Mouse (Mus musculus) forebrain, embryonic 14.5 days (tissue): Measurements from ENCODE around the gene Snx29. TPM values are rescaled to one million over a fixed set of nuclear protein-coding genes. Genes with fewer than 3 reads are reported as not detected.
A peak's percentile ranks its signal among the peaks of the same experiment; 100 is the strongest.

Experiments used
- ATAC-seq: fragments of 200-750 bp; cut with Nextera tagmentation; 2 replicates; pipeline ENCODE4 v1.8.0; 2017; ENCODE audit warnings: mild to moderate bottlenecking, moderate library complexity
- DNase-seq: peaks from one replicate; pipeline ENCODE4 v3.0.0-alpha.2; 2015; ENCODE audit warnings: low spot score
- H3K27ac ChIP-seq: fragments of 300-500 bp; sonication (generic); 2 replicates; pipeline ENCODE4 v1.5.1; 2014; ENCODE audit warnings: low read depth, mild to moderate bottlenecking, control low read depth, low read length, moderate library complexity
- H3K27me3 ChIP-seq: fragments of 300-500 bp; sonication (generic); replicated peaks from 2 replicates; pipeline ENCODE4 v1.6.1; 2014; ENCODE audit warnings: low read length, control low read depth, mixed read lengths; ENCODE audit not compliant: control insufficient read depth, insufficient read depth
- H3K36me3 ChIP-seq: fragments of 300-500 bp; sonication (generic); 2 replicates; pipeline ENCODE4 v1.6.1; 2014; ENCODE audit warnings: low read length, control low read depth; ENCODE audit not compliant: control insufficient read depth, insufficient read depth
- H3K4me1 ChIP-seq: fragments of 300-500 bp; sonication (generic); 2 replicates; pipeline ENCODE4 v1.6.1; 2014; ENCODE audit warnings: antibody characterized with exemption, low read length, control low read depth; ENCODE audit not compliant: control insufficient read depth, insufficient read depth
- H3K4me2 ChIP-seq: fragments of 300-500 bp; sonication (generic); 2 replicates; pipeline ENCODE4 v1.6.1; 2014; ENCODE audit warnings: mild to moderate bottlenecking, control low read depth, low read length
- H3K4me3 ChIP-seq: fragments of 300-500 bp; sonication (generic); 2 replicates; pipeline ENCODE4 v1.5.1; 2014; ENCODE audit warnings: low read depth, low read length, control low read depth
- H3K9ac ChIP-seq: fragments of 300-500 bp; sonication (generic); 2 replicates; pipeline ENCODE4 v1.6.1; 2014; ENCODE audit warnings: mild to moderate bottlenecking, low read length, control low read depth, moderate library complexity
- H3K9me3 ChIP-seq: fragments of 300-500 bp; sonication (generic); replicated peaks from 2 replicates; pipeline ENCODE4 v1.6.1; 2016; ENCODE audit warnings: low read length, control low read depth, mixed read lengths; ENCODE audit not compliant: control insufficient read depth
- WGBS: fragments of 180-500 bp; shearing (Covaris S2); extraction: QIAGEN DNeasy Blood & Tissue Kit; methylation state at CpG from one replicate; pipeline ENCODE4 v1.1.7; 2014; 5-methylcytosine and 5-hydroxymethylcytosine counted together
- polyA plus RNA-seq: library from polyadenylated mRNA; unstranded; fragments of >200 nt; fragmentation: Nextera tagmentation; extraction: Ambion mirVana; gene quantifications from 2 replicates; pipeline ENCODE4 v1.2.1, GENCODE M21; 2014

The Snx29 gene
- polyA plus RNA-seq, 1 experiment from 2014 or later: 3.8 TPM

DNA sequence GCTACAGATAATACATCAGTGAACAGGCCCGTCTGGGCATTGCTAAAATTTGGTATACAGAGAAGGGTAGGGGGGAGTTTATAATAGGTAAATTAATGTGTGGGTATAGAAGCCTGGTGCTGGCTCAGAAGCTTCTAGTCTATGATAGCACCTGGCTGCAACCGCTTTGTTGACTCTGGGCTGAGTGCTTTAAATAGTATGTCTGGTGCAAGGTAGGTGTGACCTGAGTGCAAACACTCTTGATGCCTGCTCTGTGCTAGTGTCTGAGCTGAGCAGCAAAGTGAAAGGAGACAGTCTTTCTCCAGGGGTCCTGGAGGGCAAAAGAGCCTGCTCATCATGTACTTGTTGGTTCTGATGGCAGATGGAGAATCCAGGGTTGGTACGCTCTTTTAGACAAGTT, 150.8 kb downstream of the Snx29 start:
- Histone ChIP-seq H3K36me3 (0 out of 2 replicates have a peak, but pooled peaks cover 2% of the 10 kb centered on the region), H3K27me3 (no peaks in the 10 kb centered on the region), H3K9ac (no peak overlapping the region), H3K4me3 (no peak overlapping the region), H3K27ac (no peak overlapping the region), H3K4me1 (no peaks in the 10 kb centered on the region), H3K4me2 (no peak overlapping the region), H3K9me3 (no peaks in the 10 kb centered on the region)
- DNase-seq (no peak), ATAC-seq (no peak)
- 88% methylated on average over 3 of the region's 3 CpGs for WGBS

DNA sequence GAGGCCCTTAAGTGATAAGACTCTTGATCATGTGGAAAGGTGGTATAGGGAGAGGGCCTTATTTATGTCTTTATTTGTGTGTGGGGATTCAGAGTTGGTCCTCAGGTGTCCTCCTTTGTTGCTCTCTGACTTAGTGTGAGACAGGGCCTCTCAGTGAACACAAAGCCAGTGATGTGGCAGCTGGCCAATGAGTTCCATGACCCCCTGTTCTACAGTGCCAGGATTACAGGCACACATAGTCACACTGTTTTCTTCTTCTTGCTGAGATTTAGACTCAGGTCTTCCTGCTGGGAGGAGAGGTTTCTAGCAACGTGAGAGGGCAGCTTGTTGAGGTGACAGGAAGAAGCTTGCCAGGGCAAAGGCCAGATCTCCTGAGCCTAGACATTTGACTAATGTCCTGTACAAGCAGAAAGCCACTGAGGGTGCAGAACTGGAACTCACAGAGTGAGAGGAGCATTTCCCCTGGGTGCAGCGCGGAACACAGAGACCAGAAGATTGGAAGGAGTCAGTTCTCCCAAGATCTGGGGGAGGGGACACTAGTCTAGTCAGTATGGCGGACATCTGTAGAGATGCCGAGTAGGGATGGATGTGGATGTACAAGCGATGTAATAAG, 151.3 kb downstream of the Snx29 start:
- Histone ChIP-seq H3K9me3 (no peaks in the 10 kb centered on the region), H3K27me3 (no peaks in the 10 kb centered on the region), H3K4me2 (no peak overlapping the region), H3K4me3 (no peak overlapping the region), H3K9ac (no peak overlapping the region), H3K36me3 (0 out of 2 replicates have a peak, but pooled peaks cover 2% of the 10 kb centered on the region), H3K27ac (no peak overlapping the region), H3K4me1 (no peaks in the 10 kb centered on the region)
- ATAC-seq (no peak), DNase-seq (peak; percentile 8)
- WGBS: 78% methylated on average over 6 of the region's 6 CpGs

DNA sequence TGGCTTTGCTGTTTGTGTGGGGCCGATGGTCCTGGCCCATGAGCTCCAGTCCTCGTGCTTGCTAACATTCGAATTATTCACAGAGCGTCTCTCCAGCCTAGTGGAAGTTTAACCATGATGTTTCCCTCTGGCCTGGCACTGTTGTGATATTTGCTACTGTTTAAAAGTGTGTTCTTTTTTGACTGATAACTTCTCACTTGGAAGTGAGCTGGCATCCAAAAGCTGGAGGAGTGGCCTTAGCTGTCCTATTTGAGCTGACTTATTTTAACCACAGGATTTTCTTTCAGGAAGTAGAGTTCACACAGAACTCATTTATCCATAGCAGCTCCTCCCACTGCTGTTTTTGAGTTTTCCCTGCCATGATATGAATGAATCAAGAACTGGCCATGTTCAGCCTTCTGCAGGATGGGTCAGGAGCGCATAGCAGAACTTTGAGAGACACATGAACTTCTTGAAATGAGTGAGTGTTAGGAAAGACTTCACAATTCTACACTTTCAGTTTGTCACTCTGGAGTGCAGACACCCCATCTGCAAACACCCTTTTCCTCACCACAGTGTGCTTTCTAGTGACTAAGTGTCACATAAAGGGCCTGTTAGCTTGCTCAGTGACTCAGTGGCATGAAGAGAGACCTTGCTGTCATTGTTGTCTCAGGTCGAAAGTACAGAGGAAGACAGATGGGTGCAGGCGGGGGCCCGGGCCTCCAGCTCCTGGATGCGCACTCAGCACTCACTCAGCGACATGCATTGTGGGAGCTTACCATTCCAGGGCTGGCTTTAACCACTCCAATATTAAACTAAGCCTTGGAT, 152.6 kb downstream of the Snx29 start:
- no peaks in the 10 kb centered on the region for H3K4me1 ChIP-seq
- H3K9me3 ChIP-seq: no peaks in the 10 kb centered on the region
- H3K4me2 ChIP-seq: no peak overlapping the region
- no peak overlapping the region for H3K4me3 ChIP-seq
- no peak overlapping the region for H3K27ac ChIP-seq
- DNase-seq (no peak), ATAC-seq (no peak)
- no peaks in the 10 kb centered on the region for H3K27me3 ChIP-seq
- H3K9ac ChIP-seq: no peak overlapping the region
- H3K36me3 ChIP-seq: 0 out of 2 replicates have a peak, but pooled peaks cover 2% of the 10 kb centered on the region
- 91% methylated on average over 10 of the region's 10 CpGs for WGBS

DNA sequence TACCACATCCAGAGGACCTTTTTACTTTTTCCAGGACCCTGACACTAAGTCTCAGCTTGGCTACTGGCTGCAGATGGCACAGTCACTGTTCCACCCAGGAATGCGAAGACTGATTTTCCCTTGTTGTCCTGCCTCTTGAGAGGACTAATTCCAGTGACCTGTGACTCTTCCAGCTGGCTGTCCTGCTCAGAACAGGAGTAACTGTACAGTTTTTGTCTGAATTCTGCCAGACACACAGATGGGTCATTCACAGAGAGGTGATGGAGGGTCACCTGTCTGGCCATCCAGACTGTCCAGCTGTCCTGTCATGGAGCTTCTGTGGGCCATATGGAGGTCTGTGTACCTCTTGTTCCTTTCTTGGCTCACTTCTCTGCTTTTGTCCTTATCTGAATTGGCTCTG, 153.6 kb downstream of the Snx29 start:
- H3K9me3 ChIP-seq: no peaks in the 10 kb centered on the region
- 89% methylated on average over 1 of the region's 1 CpGs for WGBS
- no peaks in the 10 kb centered on the region for H3K4me1 ChIP-seq
- no peaks in the 10 kb centered on the region for H3K36me3 ChIP-seq
- DNase-seq: no peak
- H3K27me3 ChIP-seq: no peaks in the 10 kb centered on the region
- H3K4me2 ChIP-seq: no peak overlapping the region
- H3K4me3 ChIP-seq: no peak overlapping the region
- H3K9ac ChIP-seq: no peak overlapping the region
- no peak for ATAC-seq
- no peak overlapping the region for H3K27ac ChIP-seq

DNA sequence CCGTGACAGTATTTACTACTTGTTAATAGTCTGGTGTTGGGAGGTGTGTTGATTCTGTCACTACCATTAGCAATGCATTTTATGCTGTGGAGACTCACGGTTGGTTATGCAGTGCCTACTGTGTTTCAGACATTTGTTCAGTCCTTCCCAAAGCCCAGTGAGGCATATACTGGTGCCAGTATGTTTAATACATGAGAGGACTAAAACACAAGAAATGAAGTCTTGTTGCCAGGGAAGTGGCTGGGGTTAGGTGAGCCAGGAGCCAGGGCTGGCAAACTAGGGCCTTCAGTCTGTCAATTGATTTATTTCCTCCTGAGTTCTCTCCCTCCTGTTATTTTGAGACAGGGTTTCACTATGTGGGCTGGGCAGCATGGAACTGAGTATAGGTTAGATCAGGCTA, 154.3 kb downstream of the Snx29 start:
- no peaks in the 10 kb centered on the region for H3K4me1 ChIP-seq
- ATAC-seq (no peak), DNase-seq (no peak)
- no peaks in the 10 kb centered on the region for H3K36me3 ChIP-seq
- no peak overlapping the region for H3K4me2 ChIP-seq
- no peaks in the 10 kb centered on the region for H3K27me3 ChIP-seq
- no peak overlapping the region for H3K27ac ChIP-seq
- H3K4me3 ChIP-seq: no peak overlapping the region
- H3K9ac ChIP-seq: no peak overlapping the region
- H3K9me3 ChIP-seq: no peaks in the 10 kb centered on the region
- 79% methylated on average over 2 of the region's 2 CpGs for WGBS

DNA sequence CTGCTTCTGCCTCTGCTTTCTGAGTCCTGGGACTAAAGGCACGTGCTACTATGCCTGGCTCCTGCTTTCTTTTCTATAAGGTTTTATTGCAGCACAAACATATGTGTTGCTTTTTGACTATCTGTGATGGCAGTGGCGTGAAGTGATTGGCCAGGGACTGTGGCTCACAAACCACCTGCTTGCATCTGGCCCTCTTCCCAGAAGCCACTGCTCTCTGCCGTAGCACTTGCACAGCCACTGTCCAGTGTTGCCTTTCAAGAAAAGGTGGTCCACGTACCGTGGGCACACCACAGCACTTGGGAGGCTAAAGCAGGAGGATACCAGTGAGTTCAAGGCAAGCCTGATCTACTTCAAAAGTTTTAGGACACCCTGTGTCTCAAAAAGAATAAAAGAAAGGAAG, 154.9 kb downstream of the Snx29 start:
- Histone ChIP-seq H3K27me3 (no peaks in the 10 kb centered on the region), H3K36me3 (no peaks in the 10 kb centered on the region), H3K4me3 (no peak overlapping the region), H3K27ac (no peak overlapping the region), H3K4me2 (no peak overlapping the region), H3K4me1 (no peaks in the 10 kb centered on the region), H3K9ac (no peak overlapping the region), H3K9me3 (no peaks in the 10 kb centered on the region)
- DNase-seq: no peak
- WGBS: 85% methylated on average over 5 of the region's 5 CpGs
- no peak for ATAC-seq

DNA sequence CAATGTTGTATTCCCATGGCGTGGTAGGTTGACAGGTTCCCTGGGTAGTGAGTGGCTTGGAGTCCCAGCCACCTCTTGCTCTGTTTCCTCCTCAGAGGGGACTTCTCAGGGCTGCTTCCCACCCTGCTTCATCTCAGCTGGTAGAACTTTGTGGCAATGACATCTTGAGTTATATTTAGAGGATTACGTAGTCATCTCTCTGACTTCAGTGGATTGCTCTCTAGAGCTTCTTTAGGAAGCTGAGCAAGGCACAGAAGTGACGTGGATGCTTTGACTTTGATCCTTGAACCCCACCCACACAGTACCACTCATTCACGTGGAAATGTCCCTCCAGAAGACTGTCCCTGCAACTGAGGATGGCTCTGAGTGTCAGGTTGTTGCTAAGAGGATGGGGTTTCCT, 156.9 kb downstream of the Snx29 start:
- Histone ChIP-seq H3K27me3 (no peaks in the 10 kb centered on the region), H3K36me3 (no peaks in the 10 kb centered on the region), H3K27ac (no peak overlapping the region), H3K4me2 (no peak overlapping the region), H3K4me3 (no peak overlapping the region), H3K9ac (no peak overlapping the region), H3K9me3 (no peaks in the 10 kb centered on the region), H3K4me1 (no peaks in the 10 kb centered on the region)
- DNase-seq (no peak), ATAC-seq (no peak)
- 86% methylated on average over 4 of the region's 4 CpGs for WGBS

DNA sequence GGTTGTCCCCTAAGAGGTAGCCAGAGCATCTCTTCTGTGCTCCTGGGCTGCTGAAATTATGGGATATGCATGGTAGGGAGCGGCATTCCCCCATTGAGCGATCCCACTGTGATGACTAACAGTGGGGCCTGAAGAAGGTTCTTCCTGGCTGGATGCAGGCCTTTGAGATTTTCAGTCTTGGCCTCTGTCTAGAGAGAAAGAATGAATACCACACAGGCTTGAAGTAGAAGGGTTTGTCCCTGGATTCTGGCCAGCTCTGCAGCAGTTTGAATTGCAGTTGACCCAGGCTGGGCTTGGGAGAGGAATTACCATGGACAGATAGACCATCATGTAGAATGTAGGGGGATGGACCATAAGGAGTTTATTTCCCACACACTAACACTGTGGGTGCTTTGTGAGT, 159.5 kb downstream of the Snx29 start:
- Histone ChIP-seq H3K27ac (no peak overlapping the region), H3K27me3 (no peaks in the 10 kb centered on the region), H3K4me3 (no peak overlapping the region), H3K36me3 (no peaks in the 10 kb centered on the region), H3K4me1 (no peaks in the 10 kb centered on the region), H3K9me3 (no peaks in the 10 kb centered on the region), H3K9ac (no peak overlapping the region), H3K4me2 (no peak overlapping the region)
- DNase-seq (no peak), ATAC-seq (no peak)
- 94% methylated on average over 2 of the region's 2 CpGs for WGBS

DNA sequence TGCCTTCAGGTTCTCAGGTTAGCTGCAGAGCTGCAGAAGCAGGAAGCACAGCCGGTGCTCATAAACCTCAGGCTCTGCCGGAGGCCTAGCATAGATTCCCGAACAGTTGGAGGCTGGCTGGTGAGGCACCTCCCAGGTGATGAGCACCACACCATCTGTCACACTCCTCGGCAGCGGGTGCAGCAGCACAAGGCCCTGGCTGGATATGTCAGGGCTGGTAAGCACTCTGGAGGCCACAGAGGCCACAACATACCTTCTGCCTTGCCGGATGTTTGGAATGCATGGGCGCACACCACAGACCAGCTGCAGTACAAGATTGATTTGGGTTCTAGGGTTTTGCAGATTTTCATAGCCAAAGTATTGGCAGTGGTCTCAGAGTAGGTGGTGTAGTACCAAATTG, 172.2 kb downstream of the Snx29 start:
- Histone ChIP-seq H3K9ac (no peak overlapping the region), H3K36me3 (no peaks in the 10 kb centered on the region), H3K4me3 (no peak overlapping the region), H3K4me1 (no peaks in the 10 kb centered on the region), H3K9me3 (no peaks in the 10 kb centered on the region), H3K27ac (no peak overlapping the region), H3K4me2 (no peak overlapping the region), H3K27me3 (no peaks in the 10 kb centered on the region)
- ATAC-seq: no peak
- no peak for DNase-seq
- 86% methylated on average over 7 of the region's 7 CpGs for WGBS
